Mouse (Mus musculus): ENCODE measurements around the gene Mnd1.

- TF ChIP-seq POLR2A (IDR thresholded peaks at IDR 0.05; ENCODE audit: insufficient read length, low read depth) (no peak), E2F4 (IDR thresholded peaks at IDR 0.05; ENCODE audit: insufficient read depth) (no peak), POLR2AphosphoS2 (IDR thresholded peaks at IDR 0.05; ENCODE audit: insufficient read length, low read depth) (no peak), SRF (IDR thresholded peaks at IDR 0.05; ENCODE audit: control insufficient read depth, insufficient read length, low read depth) (no peak), MAX (IDR thresholded peaks at IDR 0.05; ENCODE audit: low read depth) (no peak), TCF3 (IDR thresholded peaks at IDR 0.05; ENCODE audit: insufficient read length, low read depth) (no peak), REST (IDR thresholded peaks at IDR 0.05; ENCODE audit: insufficient read depth, insufficient read length) (no peak), TCF12 (IDR thresholded peaks at IDR 0.05; ENCODE audit: insufficient read depth, poor library complexity, severe bottlenecking) (no peak), CEBPB (IDR thresholded peaks at IDR 0.05; ENCODE audit: insufficient read depth, poor library complexity, severe bottlenecking) (no peak), MYOD1 (IDR thresholded peaks at IDR 0.05; ENCODE audit: control insufficient read depth in 1 of 3, insufficient read length in 2 of 3, low read depth in 2 of 3) (no peak), MYOG (IDR thresholded peaks at IDR 0.05; ENCODE audit: control insufficient read depth in 1 of 3, insufficient read depth in 1 of 3, insufficient read length in 2 of 3, low read depth in 2 of 3) (no peak), USF1 (IDR thresholded peaks at IDR 0.05; ENCODE audit: low read depth) (no peak)
Measured at GRCm38 (mm10) chr3:84191141-84191881, 35.7 kb upstream of the Mnd1 start.
